Mouse (Mus musculus) G1E (cell line): ENCODE measurements at regions not wholly inside any gene's neighbourhood (a gene's known extent, or its start where the extent isn't known, plus 50 kb on each side); places are given as distances from the start of the nearest gene placed in this dataset.

Experiments
- CTCF ChIP-seq: IDR thresholded peaks from 2 replicates; pipeline ENCODE4 v1.5.1; 2012; ENCODE audit warnings: low read depth, low read length, inconsistent platforms, mixed read lengths
- GATA1 ChIP-seq: IDR thresholded peaks from 2 replicates; pipeline ENCODE4 v1.6.1; 2012; ENCODE audit warnings: borderline replicate concordance, low read length, inconsistent platforms, mixed read lengths

DNA sequence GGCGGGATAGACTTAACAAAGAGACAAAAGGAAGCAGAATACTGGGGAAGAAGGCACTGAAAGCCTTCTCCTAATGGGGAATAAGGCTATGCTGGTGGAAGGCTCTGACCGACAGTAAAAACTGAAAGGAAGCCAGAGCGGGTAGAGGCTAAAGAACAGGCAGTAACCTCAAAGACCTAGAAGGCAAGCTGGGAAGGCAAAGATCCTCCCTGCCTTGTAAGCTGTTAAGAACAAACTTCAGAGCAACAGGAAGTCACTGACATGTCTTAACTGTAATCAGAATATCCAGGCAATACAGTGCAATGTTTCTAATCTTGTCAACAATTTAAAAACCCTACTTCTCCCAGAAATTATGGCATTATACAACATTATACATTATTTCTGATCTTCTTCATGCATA, 235.2 kb upstream of the Mef2c start:
- no peak for TF ChIP-seq CTCF
- TF ChIP-seq GATA1 = no peak
